Mouse (Mus musculus) kidney, adult 11 months (tissue): ENCODE data around the gene Capn5.

Experiments
- DNase-seq: peaks from one replicate; pipeline ENCODE4 v3.0.0; 2022

Gene Capn5

DNA sequence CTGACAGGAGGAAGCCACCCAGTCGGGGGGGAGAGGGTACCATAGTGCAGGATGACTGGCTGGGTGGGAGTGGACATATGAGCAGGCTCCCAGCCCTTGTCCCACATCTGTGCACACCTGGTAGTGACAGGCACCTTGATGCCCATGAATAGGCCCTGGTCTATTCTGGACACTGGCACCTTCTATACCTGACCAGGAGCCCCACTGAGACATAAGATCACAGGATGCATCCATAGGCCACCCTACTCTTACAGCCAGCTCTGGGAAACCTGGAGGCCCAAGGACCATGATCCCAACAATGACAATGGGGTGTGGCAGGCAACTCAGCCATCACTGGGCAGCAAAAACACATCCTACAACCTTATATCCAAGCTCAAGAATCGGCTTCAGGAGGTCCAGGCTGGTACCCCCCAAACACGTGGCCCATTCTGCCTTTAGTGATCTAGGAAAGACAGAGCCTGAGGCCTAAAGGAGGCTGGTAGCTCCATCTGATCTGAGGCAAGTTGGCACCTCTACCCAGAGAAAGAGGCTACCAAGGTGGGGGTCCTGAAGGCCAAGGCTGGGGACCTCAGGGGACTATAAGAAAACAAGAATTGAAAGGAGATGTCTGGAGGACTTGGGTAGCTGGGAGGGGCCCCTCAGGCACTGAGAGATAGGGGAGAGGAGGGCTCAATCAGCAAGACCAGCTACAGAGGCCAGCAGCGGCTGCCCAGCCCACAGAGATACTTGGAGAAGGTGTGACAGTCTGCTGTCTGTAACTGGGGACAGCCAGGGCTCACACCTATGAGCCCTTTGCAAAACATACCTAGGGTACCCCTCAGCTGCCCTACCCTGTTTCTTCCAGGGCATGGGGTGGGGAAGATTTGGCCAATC, 3.0 kb downstream of the Capn5 start:
- DNase-seq = no peak

DNA sequence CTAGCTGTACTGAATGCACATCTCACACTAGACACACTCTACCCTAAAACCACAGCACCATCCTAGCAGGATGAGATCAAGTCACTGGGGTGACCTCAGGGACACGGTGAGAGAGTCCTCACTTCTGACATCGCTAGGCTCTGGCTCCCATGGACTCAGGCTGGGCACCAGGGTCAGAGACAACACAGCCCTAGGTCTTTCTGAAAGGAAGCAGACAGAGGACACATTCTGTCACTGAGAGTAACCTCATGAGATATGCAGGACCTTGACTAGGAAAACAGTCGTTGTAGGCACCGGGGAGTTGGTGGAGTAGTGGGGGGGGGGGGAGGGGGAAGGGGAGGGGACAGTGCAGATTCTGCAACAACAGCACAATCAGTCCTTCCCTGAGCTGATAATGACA, 4.7 kb downstream of the Capn5 start:
- DNase-seq = no peak

DNA sequence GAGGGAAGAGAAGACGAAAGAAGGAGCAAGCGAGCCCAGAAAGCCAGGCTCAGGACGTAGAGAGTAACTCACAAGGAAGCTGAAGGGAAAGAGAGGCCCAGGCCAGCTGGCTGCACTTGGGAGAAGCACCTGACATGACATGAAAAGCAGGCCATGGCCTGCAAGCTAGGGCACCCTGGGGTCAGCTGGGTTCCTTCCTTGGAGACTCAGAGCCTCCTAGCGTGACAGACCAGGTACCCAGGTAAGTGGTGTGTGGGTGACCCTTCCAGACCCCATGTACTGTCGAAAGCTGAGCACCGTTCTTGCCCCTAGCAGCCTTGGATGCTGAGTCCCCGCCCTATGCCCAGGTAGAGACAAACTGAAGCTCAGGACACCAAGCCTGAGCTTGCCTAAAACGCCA, 5.4 kb downstream of the Capn5 start:
- DNase-seq = no peak

DNA sequence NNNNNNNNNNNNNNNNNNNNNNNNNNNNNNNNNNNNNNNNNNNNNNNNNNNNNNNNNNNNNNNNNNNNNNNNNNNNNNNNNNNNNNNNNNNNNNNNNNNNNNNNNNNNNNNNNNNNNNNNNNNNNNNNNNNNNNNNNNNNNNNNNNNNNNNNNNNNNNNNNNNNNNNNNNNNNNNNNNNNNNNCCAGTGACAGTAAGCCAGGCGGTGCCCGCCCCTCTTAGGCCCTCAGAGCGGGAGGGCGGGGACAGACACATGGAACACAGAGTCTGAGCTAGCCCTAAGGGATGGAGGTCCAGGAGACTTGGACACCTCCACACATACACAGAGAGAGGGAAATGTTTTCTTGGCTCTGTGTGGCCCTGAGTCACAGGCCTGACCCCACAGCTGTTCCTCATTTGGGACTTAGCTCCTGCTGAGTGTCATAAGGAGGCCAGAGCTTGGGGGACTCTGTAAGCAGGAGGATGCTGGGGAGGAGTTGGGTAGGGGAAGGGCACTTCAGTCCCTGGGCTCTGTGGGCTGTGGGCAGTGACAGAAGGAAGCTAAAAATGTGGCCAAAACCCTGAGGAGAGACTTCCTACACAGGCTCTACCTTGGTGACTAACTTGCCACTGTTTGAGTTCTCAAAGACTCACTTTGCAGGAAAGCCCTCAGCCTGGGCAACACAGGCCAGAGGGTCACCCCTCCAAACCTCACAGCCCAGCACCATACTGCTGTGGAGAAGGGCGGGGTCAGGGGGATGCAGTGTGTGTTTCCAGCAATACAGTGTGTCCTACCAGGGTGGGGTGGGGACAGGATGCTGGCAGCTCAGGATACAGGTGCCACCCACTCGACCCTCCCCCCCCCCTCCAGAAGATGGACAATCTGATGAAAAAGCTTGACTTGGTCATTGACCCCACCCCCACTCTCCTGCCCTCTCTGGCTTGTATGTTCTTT, 6.7 kb downstream of the Capn5 start:
- DNase-seq = no peak

DNA sequence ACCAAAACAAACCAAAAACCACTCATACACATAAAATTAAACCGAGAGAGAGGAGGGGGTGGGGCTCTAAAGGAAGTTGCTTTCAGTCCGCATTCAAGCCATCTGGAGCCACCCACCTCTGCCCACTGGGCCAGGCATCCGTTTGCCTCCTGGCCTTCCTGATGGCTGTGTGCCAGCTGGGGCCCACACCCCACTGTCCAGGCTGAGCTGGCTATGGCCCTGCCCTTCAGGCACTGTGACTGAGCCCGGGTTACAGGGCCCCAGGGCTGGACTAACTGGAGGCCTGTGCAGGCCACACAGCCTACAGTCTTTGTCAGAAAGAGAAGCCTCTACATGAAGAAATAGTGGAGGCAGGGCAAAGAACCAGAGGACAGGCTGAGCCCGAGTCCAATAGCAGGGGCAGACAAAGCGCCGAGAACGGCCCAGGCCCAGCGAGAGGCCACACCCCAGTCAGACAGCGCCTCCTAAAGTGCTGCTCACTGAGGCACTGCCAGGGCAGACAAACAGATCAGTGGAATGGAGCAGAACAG, 13.0 kb downstream of the Capn5 start:
- DNase-seq = peak; percentile 37

DNA sequence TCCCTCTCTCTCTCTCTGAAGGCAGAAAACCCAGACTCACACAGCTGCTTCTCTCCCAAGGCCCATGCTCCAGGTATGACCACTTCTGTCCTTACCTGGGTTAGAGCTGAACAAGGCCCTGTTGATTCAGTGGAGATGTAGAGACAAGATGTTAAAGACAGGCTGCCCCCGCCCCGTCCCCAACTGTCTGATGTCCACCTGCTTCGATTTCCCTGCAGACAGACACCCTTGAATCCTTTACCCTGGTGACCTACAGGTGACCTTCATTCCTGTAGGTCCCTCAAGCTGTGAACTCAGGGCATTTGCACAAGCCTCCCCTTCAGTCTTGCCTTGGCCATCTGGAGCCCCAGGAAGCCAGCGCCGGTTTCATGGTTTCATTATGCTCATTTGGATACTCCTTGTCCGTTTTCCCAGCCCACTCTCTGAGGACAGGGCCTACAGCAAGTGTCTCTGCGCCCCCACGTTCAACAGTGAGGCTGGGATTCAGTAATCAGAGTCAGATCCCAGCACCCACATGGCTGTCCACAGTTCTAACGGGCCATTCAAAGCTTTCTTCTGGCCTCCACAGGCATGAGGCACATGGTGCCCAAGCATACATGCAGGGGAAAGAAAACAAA, 13.6 kb downstream of the Capn5 start:
- no peak for DNase-seq

DNA sequence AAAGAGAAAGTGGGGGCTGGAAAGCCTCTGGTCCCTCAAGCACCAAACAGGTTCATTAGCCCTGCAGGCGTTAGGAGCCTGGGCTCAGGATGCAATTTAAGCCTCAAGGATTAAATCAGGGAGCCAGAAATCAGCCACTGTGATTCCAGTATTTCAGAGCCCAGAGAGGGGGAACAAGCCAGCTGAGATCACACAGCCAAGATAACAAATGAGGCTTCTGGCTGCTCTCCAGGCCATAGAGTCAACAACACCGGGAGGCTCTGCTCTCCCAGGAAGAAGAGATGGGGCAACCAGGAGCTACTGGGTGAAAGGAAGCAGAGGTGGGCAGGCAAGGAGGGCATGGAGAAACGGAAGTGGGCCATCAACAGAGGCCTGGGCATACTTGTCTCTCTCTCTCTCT, 14.4 kb downstream of the Capn5 start:
- no peak for DNase-seq

DNA sequence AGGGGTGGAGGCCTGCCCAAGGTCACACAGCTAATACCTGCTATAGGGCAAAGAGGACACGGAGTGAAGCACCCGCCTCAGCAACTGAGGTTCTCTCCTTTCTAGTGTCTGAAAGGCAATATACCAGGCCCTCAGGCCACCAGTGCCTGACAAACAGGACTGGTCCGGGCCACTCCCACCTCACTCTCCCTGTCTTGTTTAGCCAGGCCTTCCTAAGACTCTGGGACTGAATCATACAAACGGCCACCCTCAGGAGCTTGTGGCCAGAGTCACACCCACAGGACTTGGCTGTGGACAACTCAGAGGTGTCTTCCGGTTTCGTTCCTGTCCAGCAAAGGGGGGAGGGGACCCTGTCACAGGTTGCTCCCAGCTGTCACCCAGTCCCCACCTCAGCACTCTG, 15.8 kb downstream of the Capn5 start:
- no peak for DNase-seq

DNA sequence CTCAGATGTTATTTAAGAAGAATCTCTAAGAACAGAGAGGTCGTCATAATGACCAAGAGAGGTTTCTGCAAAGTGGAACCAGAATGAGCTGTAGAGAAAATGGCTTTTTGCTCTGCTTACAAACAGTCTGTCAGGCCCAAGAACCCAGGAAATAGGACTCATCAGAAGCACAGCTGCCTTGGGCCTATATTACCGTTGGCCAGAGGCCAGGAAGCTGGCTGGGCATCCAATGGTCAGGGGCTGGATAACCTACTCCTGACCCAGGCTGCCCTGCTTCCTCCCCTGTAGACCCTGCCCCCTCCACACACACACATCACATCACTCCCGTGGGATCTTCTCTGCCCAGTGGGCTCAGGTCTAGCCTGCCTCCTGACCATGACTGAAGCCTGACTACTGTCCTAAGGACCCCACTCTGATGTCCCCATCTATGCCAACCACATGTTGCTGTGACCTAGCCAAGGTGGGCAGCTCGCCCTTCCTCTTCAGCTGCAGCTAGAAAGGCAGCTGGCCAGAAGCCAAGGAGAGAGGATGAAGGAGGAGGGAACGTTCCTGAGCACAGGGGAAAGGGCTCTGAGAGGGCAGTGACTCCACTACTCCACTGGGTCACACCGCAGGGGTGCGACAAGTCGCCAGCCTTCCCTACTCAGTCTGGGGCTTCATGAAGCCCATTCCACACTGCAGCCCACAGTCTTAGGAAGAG, 17.9 kb downstream of the Capn5 start:
- DNase-seq = no peak

DNA sequence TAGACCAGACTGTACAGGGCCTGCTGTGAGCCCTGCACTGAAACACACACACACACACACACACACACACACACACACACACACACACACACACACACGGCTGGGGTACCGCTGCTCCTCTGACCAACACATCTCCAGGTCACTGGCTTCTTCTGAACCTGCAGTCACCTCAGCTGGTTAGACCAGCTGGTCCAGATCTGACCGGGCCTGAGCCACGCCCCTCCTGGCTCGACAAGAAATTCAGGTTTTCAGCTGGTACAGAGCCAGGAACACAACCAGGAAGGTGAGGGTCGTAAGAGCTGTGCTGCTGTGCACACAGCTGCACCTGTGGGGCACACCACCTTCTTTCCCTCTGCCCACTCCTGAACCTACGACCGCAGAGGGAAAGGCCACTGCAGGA, 19.6 kb downstream of the Capn5 start:
- DNase-seq = peak; percentile 83

DNA sequence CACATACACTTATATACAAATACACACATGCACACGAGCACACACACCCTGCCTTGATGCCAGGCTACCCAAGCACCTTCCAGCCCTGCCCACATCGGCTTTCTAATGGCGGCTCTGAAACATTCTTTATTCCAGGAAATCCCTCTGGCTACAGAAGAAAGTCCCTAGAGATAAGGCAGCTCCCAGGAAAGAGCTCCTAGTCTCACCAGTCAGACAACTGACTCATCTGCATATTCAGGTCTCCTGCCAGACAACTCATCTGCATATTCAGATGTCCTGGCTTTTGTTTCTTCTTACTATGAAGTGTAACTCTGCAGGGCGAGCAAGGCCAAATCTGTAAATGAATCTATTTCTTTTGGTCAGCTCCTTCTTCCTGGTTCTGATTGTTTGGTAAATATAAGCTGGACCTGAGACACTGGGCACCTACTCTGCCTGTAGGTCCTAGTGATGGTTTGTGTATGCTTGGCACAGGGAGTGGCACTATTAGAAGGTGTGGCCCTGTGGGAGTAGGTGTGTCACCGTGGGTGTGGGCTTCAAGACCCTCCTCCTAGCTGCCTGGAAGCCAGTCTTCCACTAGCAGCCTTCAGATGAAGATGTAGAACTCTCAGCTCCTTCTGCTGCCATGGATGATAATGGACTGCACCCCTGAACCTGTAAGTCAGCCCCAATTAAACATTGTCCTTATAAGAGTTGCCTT, 20.3 kb downstream of the Capn5 start:
- DNase-seq = no peak

DNA sequence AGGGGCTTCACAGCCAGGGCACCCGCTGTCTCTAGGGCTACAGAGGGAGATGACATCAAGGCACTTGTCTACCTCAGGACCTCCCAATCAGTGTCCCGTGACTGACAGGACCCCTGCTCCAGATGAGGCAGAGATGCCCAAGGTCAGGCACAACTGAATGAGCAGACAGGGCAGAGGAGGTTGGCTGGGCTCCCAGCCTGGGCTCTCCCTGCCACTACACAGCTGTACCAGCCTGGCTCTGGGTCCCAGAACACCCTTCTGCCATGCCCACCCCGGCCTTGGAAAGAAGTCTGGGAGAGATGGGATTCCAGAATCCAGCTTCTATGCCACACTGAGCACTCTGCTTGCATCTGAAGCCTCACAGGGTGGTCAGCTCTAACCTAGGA, 21.8 kb downstream of the Capn5 start:
- no peak for DNase-seq

DNA sequence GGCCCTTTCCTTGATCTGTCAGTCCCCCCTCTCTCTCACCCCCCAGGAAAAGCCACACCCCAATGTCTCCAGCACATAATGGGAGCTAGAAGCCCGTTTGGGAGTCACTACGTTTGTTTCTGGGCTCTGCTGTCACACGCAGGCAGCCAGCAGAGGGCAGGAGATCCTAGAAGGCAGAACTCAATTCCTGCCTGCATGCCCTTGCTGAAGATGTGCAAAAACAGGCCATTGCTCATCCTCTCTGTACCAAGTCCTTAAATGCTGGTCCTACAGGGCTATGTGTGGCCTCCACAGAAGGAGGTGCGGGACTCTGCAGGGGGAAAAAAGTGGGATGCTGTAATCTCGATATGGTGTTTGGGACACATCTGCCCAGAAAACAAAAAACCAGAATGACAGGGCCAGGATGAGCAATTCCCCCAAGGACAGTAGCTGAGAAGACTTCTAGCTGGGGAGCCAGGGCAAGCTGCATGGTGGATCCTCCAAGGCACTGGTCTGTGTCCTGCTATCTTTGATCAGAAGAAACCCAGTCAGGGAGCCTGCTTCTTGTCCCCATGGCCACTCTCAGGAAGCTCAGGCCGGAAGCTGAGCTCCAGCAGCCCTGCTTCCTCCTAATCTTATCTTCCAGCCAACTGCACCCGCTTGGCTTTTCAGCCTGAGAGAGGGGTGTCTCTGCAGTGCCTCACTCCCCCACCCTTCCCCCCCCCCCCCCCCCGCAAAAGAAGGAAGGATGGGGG, 22.4 kb downstream of the Capn5 start:
- DNase-seq = peak; percentile 59

DNA sequence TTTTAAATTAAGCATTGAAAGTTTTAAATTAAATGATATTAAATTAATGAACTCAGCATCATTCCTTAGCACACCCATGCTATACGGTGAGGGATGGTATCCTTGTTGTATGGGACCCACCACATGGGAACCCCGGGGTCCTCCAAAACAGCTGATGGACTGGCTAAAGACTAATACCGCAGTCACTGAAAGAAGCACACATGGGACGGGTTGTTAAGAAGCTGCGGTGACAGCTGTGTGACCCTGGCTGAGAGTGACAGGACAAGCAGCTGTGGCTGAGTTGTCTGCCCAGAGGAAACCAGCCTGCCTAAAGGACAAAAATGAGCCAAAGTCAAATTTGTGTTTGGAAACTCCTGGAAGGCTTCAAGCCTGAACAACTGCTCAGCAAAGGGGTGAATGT, 24.2 kb downstream of the Capn5 start:
- no peak for DNase-seq

DNA sequence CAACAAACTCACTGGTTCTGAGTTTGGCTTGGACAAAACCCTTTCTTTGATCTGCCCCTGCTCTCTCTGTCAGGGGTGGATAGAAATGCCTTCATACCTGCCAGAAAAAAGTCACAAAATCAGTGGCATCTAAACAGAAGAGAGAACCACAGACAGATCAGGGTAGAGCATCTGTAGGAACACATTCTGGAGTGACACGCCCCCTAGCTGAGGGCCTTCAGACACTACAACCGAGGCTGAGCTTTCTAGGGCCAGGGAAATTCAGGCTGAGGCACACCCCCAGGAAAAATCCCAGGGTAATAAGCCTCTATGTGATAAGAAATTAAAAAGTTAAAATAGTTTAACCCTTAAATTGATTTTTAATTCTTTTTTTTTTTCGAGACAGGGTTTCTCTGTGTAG, 24.7 kb downstream of the Capn5 start:
- DNase-seq = no peak

DNA sequence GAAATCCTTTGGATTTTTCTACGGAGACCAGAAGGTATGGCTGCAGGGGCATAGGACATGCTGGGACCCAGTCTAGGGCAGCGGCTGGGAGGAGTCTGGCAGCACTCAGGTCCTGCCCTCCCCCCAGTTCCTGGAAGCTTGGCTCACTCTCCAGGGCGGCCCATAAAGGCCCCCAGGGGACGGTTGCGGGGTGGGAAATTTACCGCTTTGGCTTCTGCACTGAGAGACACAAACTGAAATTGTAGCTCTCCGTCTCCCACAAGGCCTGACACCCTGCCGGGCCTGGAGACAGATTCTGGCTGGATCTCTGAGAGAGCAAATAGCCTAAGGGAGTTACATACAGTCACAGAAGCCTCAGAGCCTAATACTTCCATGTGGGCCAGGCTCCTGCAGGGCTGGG, 25.7 kb downstream of the Capn5 start:
- no peak for DNase-seq

DNA sequence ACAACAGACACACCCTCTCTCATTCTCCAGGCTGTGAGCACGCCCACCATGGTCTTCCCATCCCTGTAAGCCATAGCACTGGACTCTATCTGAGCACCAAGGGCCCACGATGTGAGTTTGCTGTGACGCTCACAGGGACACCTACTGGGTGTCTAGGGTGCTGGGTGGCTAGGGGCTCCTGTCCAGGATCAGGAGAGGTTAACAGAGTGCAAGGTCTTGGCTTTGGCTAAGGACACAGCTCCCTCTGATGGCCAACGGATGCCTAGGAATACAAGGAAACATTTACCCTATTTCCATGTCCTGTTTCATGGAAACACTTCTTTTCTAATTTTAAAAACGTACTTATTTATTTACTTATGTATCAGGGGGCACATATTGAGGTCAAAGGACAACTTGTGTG, 27.5 kb downstream of the Capn5 start:
- no peak for DNase-seq

DNA sequence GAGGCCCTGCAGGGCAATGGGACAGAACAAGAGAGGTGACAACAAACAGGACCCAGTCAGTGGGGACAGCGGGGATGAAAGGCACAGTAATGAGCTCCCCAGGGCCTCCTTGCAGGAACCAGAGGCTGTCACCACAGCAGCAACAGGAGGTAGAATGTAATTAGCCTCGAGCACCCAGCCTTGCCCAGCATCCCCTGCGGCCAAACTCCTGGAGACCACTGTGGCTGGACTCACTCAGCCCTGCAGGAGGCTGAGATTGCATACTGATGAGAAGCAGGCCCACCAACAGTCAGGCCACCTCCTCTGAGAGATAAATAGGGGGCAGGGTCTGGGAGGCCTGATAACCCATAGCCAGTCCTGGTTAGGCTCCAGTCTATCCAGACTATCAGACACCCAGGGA, 28.3 kb downstream of the Capn5 start:
- no peak for DNase-seq

DNA sequence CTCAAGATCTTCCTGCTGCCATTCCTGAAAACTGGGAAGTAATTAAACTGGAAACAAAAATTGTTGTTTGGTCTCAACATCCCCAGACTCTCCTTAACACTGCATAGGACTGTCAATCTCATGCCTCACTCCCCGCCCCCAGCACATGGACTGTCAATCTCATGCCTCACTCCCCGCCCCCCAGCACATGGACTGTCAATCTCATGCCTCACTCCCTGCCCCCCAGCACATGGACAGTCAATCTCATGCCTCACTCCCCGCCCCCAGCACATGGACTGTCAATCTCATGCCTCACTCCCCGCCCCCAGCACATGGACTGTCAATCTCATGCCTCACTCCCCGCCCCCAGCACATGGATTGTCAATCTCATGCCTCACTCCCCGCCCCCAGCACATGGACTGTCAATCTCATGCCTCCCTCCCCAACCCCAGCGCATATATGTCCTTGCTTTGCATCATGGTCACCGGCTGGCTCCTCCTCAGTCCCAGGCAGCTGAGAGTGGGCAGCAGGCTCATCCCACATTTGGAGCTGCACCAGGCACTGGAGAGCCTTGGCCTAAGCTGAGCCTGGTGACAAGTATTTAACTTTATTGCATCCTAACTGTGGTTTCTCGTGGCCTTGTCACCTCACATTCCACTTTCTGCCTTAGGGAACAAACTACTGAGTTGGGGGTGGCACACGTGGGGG, 29.2 kb downstream of the Capn5 start:
- no peak for DNase-seq

DNA sequence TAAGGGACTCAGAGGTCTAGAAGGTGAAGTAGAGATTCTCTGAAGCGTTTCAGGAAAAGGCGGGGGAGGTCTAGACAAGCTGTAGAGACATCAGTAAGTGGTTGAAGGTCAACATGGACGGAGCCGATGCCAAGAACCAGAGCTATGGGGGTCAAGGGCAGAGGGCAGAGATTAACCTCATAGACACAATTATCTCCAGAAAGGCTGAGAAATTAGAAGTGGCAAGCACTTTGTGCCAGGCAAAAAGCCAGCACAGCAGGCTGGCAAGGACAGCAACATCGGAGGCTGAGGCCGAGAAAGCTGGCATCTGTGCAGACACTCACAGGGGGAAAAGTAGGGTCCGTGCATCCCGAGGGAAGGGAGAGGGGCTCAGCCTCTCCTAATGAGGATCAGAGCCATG, 30.3 kb downstream of the Capn5 start:
- DNase-seq = peak; percentile 81

DNA sequence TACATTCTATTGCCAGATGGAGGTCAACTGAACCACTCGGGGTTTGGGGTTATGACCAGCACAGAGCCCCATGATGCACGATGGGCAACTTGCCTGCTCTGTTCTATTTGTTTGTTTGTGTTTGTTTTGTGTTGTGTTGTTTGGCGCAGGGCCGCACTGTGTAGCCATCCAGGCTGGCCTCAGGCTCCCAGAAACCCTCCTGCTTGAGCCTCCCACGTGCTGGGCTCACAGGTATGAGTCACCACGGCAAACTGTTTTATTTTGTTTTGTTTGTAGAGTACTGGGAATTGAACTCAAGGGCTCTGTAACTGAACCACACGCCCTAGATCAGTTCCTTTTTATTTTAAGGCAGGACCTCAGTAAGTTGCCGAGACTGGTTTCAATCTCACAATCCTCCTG, 31.6 kb downstream of the Capn5 start:
- DNase-seq = no peak
